Mouse (Mus musculus) ES-Bruce4 (cell line): ENCODE results near the gene Dis3l2. TPM values are rescaled to one million over a fixed set of nuclear protein-coding genes. Genes with fewer than 3 reads are reported as not detected.

Experiments
- H3K27ac ChIP-seq: 2 replicates; pipeline ENCODE4 v1.5.1; 2012; ENCODE audit warnings: low read length, inconsistent platforms; ENCODE audit not compliant: insufficient read depth
- H3K27me3 ChIP-seq: 2 replicates; pipeline ENCODE4 v1.6.1; 2012; ENCODE audit warnings: mild to moderate bottlenecking, low read length, inconsistent platforms; ENCODE audit not compliant: control insufficient read depth, poor library complexity, insufficient read depth, severe bottlenecking
- H3K36me3 ChIP-seq: 2 replicates; pipeline ENCODE4 v1.6.1; 2012; ENCODE audit warnings: inconsistent platforms, mild to moderate bottlenecking, low read length, moderate library complexity; ENCODE audit not compliant: control insufficient read depth, poor library complexity, insufficient read depth, severe bottlenecking
- H3K4me1 ChIP-seq: one replicate; pipeline ENCODE4 v1.8.1; 2011; ENCODE audit warnings: low read length; ENCODE audit not compliant: control insufficient read depth, insufficient read depth
- H3K4me3 ChIP-seq: 2 replicates; pipeline ENCODE4 v1.5.1; 2011; ENCODE audit warnings: low read depth, mild to moderate bottlenecking, low read length
- H3K9ac ChIP-seq: 2 replicates; pipeline ENCODE4 v1.6.1; 2012; ENCODE audit warnings: low read depth, mild to moderate bottlenecking, inconsistent platforms; ENCODE audit not compliant: poor library complexity, severe bottlenecking
- H3K9me3 ChIP-seq: replicated peaks from 2 replicates; pipeline ENCODE4 v1.6.1; 2012; ENCODE audit warnings: mild to moderate bottlenecking, low read length, inconsistent platforms; ENCODE audit not compliant: control insufficient read depth, poor library complexity, insufficient read depth, severe bottlenecking
- CTCF ChIP-seq: IDR thresholded peaks from one replicate; pipeline ENCODE4 v1.8.1; 2011; ENCODE audit warnings: low read depth, low read length
- EP300 ChIP-seq: IDR thresholded peaks from 2 replicates; pipeline ENCODE4 v1.6.1; 2011; ENCODE audit warnings: low read depth, low read length; ENCODE audit not compliant: insufficient read depth
- POLR2A ChIP-seq: IDR thresholded peaks from one replicate; pipeline ENCODE4 v1.8.1; 2011; ENCODE audit warnings: low read length; ENCODE audit not compliant: insufficient read depth
- polyA plus RNA-seq: library from polyadenylated mRNA; stranded (reverse); fragments of >200 nt; gene quantifications from 2 replicates; pipeline ENCODE4 v1.2.4, GENCODE M21; 2011; ENCODE audit warnings: low read depth; ENCODE audit not compliant: missing spikeins, insufficient read depth, insufficient read length

Dis3l2 gene
- polyA plus RNA-seq, 1 experiment: 19.6 TPM

- Histone ChIP-seq H3K9ac (no peak overlapping the region), H3K27me3 (no peaks in the 10 kb centered on the region), H3K36me3 (no peaks in the 10 kb centered on the region), H3K27ac (no peak overlapping the region), H3K4me3 (no peak overlapping the region), H3K9me3 (no peaks in the 10 kb centered on the region), H3K4me1 (no peaks in the 10 kb centered on the region)
- no peak for TF ChIP-seq POLR2A
- TF ChIP-seq CTCF: no peak
- TF ChIP-seq EP300: no peak
Measured at GRCm38 (mm10) chr1:86736414-86736813, 32.8 kb downstream of the Dis3l2 start.

GRCm38 (mm10) chr1:86742896-86743295, 39.3 kb downstream of the Dis3l2 start:
- no peak for TF ChIP-seq EP300
- no peak for TF ChIP-seq CTCF
- no peak for TF ChIP-seq POLR2A
- H3K9me3 ChIP-seq: no peaks in the 10 kb centered on the region

GRCm38 (mm10) chr1:86747034-86747433, 43.4 kb downstream of the Dis3l2 start:
- peaks cover 2% of the 10 kb centered on the region for H3K4me1 ChIP-seq
- no peak overlapping the region for H3K27ac ChIP-seq
- H3K9ac ChIP-seq: no peak overlapping the region
- H3K36me3 ChIP-seq: no peaks in the 10 kb centered on the region
- TF ChIP-seq CTCF (no peak), POLR2A (no peak), EP300 (no peak)
- H3K9me3 ChIP-seq: no peaks in the 10 kb centered on the region
- no peaks in the 10 kb centered on the region for H3K27me3 ChIP-seq
- H3K4me3 ChIP-seq: no peak overlapping the region

More at GRCm38 (mm10) chr1:86742896-86743295, 39.3 kb downstream of the Dis3l2 start:
- Histone ChIP-seq H3K36me3 (no peaks in the 10 kb centered on the region), H3K9ac (no peak overlapping the region), H3K27me3 (no peaks in the 10 kb centered on the region), H3K4me1 (no peaks in the 10 kb centered on the region), H3K27ac (no peak overlapping the region), H3K4me3 (no peak overlapping the region)

GRCm38 (mm10) chr1:86750094-86750493, 46.5 kb downstream of the Dis3l2 start:
- H3K27ac ChIP-seq: no peak overlapping the region
- peaks cover 2% of the 10 kb centered on the region for H3K4me1 ChIP-seq
- H3K9ac ChIP-seq: no peak overlapping the region
- H3K36me3 ChIP-seq: no peaks in the 10 kb centered on the region
- no peak overlapping the region for H3K4me3 ChIP-seq
- no peaks in the 10 kb centered on the region for H3K9me3 ChIP-seq
- TF ChIP-seq CTCF (no peak), POLR2A (no peak), EP300 (no peak)
- H3K27me3 ChIP-seq: no peaks in the 10 kb centered on the region

GRCm38 (mm10) chr1:86753416-86753815, 49.8 kb downstream of the Dis3l2 start:
- Histone ChIP-seq H3K27me3 (no peaks in the 10 kb centered on the region), H3K9me3 (no peaks in the 10 kb centered on the region), H3K27ac (no peak overlapping the region), H3K4me3 (no peak overlapping the region), H3K9ac (no peak overlapping the region), H3K4me1 (peaks cover 2% of the 10 kb centered on the region), H3K36me3 (no peaks in the 10 kb centered on the region)
- TF ChIP-seq CTCF: no peak
- no peak for TF ChIP-seq EP300
- TF ChIP-seq POLR2A: no peak

GRCm38 (mm10) chr1:86754335-86754734, 50.7 kb downstream of the Dis3l2 start:
- TF ChIP-seq CTCF: no peak
- TF ChIP-seq POLR2A: no peak
- no peak for TF ChIP-seq EP300
- H3K9me3 ChIP-seq: no peaks in the 10 kb centered on the region
- no peak overlapping the region for H3K4me3 ChIP-seq

More at GRCm38 (mm10) chr1:86754335-86754734, 50.7 kb downstream of the Dis3l2 start:
- Histone ChIP-seq H3K27me3 (no peaks in the 10 kb centered on the region), H3K27ac (no peak overlapping the region), H3K4me1 (peaks cover 2% of the 10 kb centered on the region), H3K9ac (no peak overlapping the region), H3K36me3 (no peaks in the 10 kb centered on the region)
